Mouse (Mus musculus): ENCODE data around the gene Pik3c2g. TPM values are rescaled to one million over a fixed set of nuclear protein-coding genes. Genes with fewer than 3 reads are reported as not detected.

Pik3c2g gene
- total and polyA plus RNA-seq, 3 experiments: not detected

GRCm38 (mm10) chr6:139577026-139577861 lies 9.8 kb upstream of the Pik3c2g start:
- DNase-seq: no peak
- no peaks in the 10 kb centered on the region for H3K79me2 ChIP-seq (replicated peaks; ENCODE audit: control insufficient read depth, insufficient read depth, low read length)
- no peaks in the 10 kb centered on the region for H3K36me3 ChIP-seq (ENCODE audit: control insufficient read depth, insufficient read depth, low read length)
- H3K27me3 ChIP-seq (ENCODE audit: control insufficient read depth, insufficient read depth, low read length): no peaks in the 10 kb centered on the region
- H3K4me3 ChIP-seq: no peak overlapping the region
- H3K9ac ChIP-seq (ENCODE audit: low read depth, low read length): no peak overlapping the region
- H3K27ac ChIP-seq: no peak overlapping the region
- intact Hi-C loops (cut with DNase I): no loop called here
- TF ChIP-seq POLR2A (IDR thresholded peaks at IDR 0.05; ENCODE audit: insufficient read depth, low read depth, low read length): no peak
- no peak for TF ChIP-seq EP300 (IDR thresholded peaks at IDR 0.05; ENCODE audit: insufficient read depth, low read depth, low read length)
- TF ChIP-seq CTCF (IDR thresholded peaks at IDR 0.05): peak; percentile 73
- WGBS: 36% methylated on average over 18 of the region's 18 CpGs
- H3K4me1 ChIP-seq (ENCODE audit: control insufficient read depth, insufficient read depth, low read length): no peaks in the 10 kb centered on the region

GRCm38 (mm10) chr6:139587478-139587877 lies 457 bp downstream of the Pik3c2g start:
- 65% methylated on average over 12 of the region's 12 CpGs for WGBS
- Histone ChIP-seq H3K4me1 (ENCODE audit: control insufficient read depth, insufficient read depth, low read length) (peaks cover 1% of the 10 kb centered on the region), H3K27me3 (ENCODE audit: control insufficient read depth, insufficient read depth, low read length) (no peaks in the 10 kb centered on the region), H3K4me3 (no peak overlapping the region), H3K79me2 (replicated peaks; ENCODE audit: control insufficient read depth, insufficient read depth, low read length) (no peaks in the 10 kb centered on the region), H3K27ac (no peak overlapping the region), H3K9ac (ENCODE audit: low read depth, low read length) (no peak overlapping the region), H3K36me3 (ENCODE audit: control insufficient read depth, insufficient read depth, low read length) (no peaks in the 10 kb centered on the region)
- no peak for DNase-seq
- intact Hi-C loops (cut with DNase I): no loop called here
- TF ChIP-seq POLR2A (IDR thresholded peaks at IDR 0.05; ENCODE audit: insufficient read depth, low read depth, low read length) (no peak), EP300 (IDR thresholded peaks at IDR 0.05; ENCODE audit: insufficient read depth, low read depth, low read length) (no peak), CTCF (IDR thresholded peaks at IDR 0.05) (no peak)

- WGBS: 87% methylated on average over 15 of the region's 15 CpGs
- Histone ChIP-seq H3K36me3 (ENCODE audit: control insufficient read depth, insufficient read depth, low read length) (no peaks in the 10 kb centered on the region), H3K79me2 (replicated peaks; ENCODE audit: control insufficient read depth, insufficient read depth, low read length) (no peaks in the 10 kb centered on the region), H3K27me3 (ENCODE audit: control insufficient read depth, insufficient read depth, low read length) (no peaks in the 10 kb centered on the region), H3K27ac (no peak overlapping the region), H3K4me3 (no peak overlapping the region), H3K4me1 (ENCODE audit: control insufficient read depth, insufficient read depth, low read length) (peaks cover 1% of the 10 kb centered on the region), H3K9ac (ENCODE audit: low read depth, low read length) (no peak overlapping the region)
- TF ChIP-seq CTCF (IDR thresholded peaks at IDR 0.05) (no peak), POLR2A (IDR thresholded peaks at IDR 0.05; ENCODE audit: insufficient read depth, low read depth, low read length) (no peak), EP300 (IDR thresholded peaks at IDR 0.05; ENCODE audit: insufficient read depth, low read depth, low read length) (no peak)
- intact Hi-C loops (cut with DNase I): no loop called here
- no peak for DNase-seq
Observed at GRCm38 (mm10) chr6:139588409-139588808, 1.4 kb downstream of the Pik3c2g start.

- intact Hi-C loops (cut with DNase I): no loop called here
- H3K27ac ChIP-seq: no peak overlapping the region
- TF ChIP-seq EP300 (IDR thresholded peaks at IDR 0.05; ENCODE audit: insufficient read depth, low read depth, low read length) (no peak), CTCF (IDR thresholded peaks at IDR 0.05) (peak; percentile 78), POLR2A (IDR thresholded peaks at IDR 0.05; ENCODE audit: insufficient read depth, low read depth, low read length) (no peak)
- H3K4me3 ChIP-seq: no peak overlapping the region
- no peaks in the 10 kb centered on the region for H3K27me3 ChIP-seq (ENCODE audit: control insufficient read depth, insufficient read depth, low read length)
- H3K79me2 ChIP-seq (replicated peaks; ENCODE audit: control insufficient read depth, insufficient read depth, low read length): no peaks in the 10 kb centered on the region
- no peaks in the 10 kb centered on the region for H3K36me3 ChIP-seq (ENCODE audit: control insufficient read depth, insufficient read depth, low read length)
- WGBS: 10% methylated on average over 12 of the region's 12 CpGs
- H3K9ac ChIP-seq (ENCODE audit: low read depth, low read length): no peak overlapping the region
- peaks cover 1% of the 10 kb centered on the region for H3K4me1 ChIP-seq (ENCODE audit: control insufficient read depth, insufficient read depth, low read length)
- peak; percentile 7 to 23 for DNase-seq
Observed at GRCm38 (mm10) chr6:139589291-139589690, 2.3 kb downstream of the Pik3c2g start.

GRCm38 (mm10) chr6:139589854-139590253 lies 2.8 kb downstream of the Pik3c2g start:
- WGBS: 70% methylated on average over 9 of the region's 9 CpGs

GRCm38 (mm10) chr6:139592081-139592480 lies 5.1 kb downstream of the Pik3c2g start:
- Histone ChIP-seq H3K79me2 (replicated peaks; ENCODE audit: control insufficient read depth, insufficient read depth, low read length) (no peaks in the 10 kb centered on the region), H3K4me1 (ENCODE audit: control insufficient read depth, insufficient read depth, low read length) (peaks cover 1% of the 10 kb centered on the region), H3K27me3 (ENCODE audit: control insufficient read depth, insufficient read depth, low read length) (no peaks in the 10 kb centered on the region), H3K9ac (ENCODE audit: low read depth, low read length) (no peak overlapping the region), H3K4me3 (no peak overlapping the region), H3K27ac (no peak overlapping the region), H3K36me3 (ENCODE audit: control insufficient read depth, insufficient read depth, low read length) (no peaks in the 10 kb centered on the region)
- TF ChIP-seq CTCF (IDR thresholded peaks at IDR 0.05): no peak
- no peak for TF ChIP-seq POLR2A (IDR thresholded peaks at IDR 0.05; ENCODE audit: insufficient read depth, low read depth, low read length)
- TF ChIP-seq EP300 (IDR thresholded peaks at IDR 0.05; ENCODE audit: insufficient read depth, low read depth, low read length): no peak
- DNase-seq: no peak
- WGBS: 36% methylated on average over 3 of the region's 3 CpGs
- intact Hi-C loops (cut with DNase I): no loop called here

More at GRCm38 (mm10) chr6:139589854-139590253, 2.8 kb downstream of the Pik3c2g start:
- Histone ChIP-seq H3K4me1 (ENCODE audit: control insufficient read depth, insufficient read depth, low read length) (peaks cover 1% of the 10 kb centered on the region), H3K79me2 (replicated peaks; ENCODE audit: control insufficient read depth, insufficient read depth, low read length) (no peaks in the 10 kb centered on the region), H3K9ac (ENCODE audit: low read depth, low read length) (no peak overlapping the region), H3K27ac (no peak overlapping the region), H3K36me3 (ENCODE audit: control insufficient read depth, insufficient read depth, low read length) (no peaks in the 10 kb centered on the region), H3K4me3 (no peak overlapping the region), H3K27me3 (ENCODE audit: control insufficient read depth, insufficient read depth, low read length) (no peaks in the 10 kb centered on the region)
- DNase-seq: no peak
- intact Hi-C loops (cut with DNase I): no loop called here
- no peak for TF ChIP-seq CTCF (IDR thresholded peaks at IDR 0.05)
- no peak for TF ChIP-seq EP300 (IDR thresholded peaks at IDR 0.05; ENCODE audit: insufficient read depth, low read depth, low read length)
- TF ChIP-seq POLR2A (IDR thresholded peaks at IDR 0.05; ENCODE audit: insufficient read depth, low read depth, low read length): no peak
